Mouse (Mus musculus) stomach, embryonic 14.5 days (tissue): ENCODE results near the gene Zfp704. TPM values are rescaled to one million over a fixed set of nuclear protein-coding genes. Genes with fewer than 3 reads are reported as not detected.

Experiments used
- ATAC-seq: fragments of 200-750 bp; cut with Nextera tagmentation; 2 replicates; pipeline ENCODE4 v1.8.0; 2017; ENCODE audit warnings: low read depth, moderate TSS enrichment; ENCODE audit not compliant: insufficient number of reproducible peaks, insufficient read depth, low FRiP score
- H3K27ac ChIP-seq: fragments of 300-500 bp; sonication (generic); 2 replicates; pipeline ENCODE4 v1.5.1; 2014; ENCODE audit warnings: mild to moderate bottlenecking, low read length, moderate library complexity, mixed read lengths
- H3K27me3 ChIP-seq: fragments of 300-500 bp; sonication (generic); 2 replicates; pipeline ENCODE4 v1.6.1; 2014; ENCODE audit warnings: low read length, control low read depth, mixed read lengths; ENCODE audit not compliant: control insufficient read depth, insufficient read depth
- H3K36me3 ChIP-seq: fragments of 300-500 bp; sonication (generic); 2 replicates; pipeline ENCODE4 v1.6.1; 2014; ENCODE audit warnings: mild to moderate bottlenecking, control low read depth, low read length, moderate library complexity, mixed read lengths; ENCODE audit not compliant: control insufficient read depth, insufficient read depth
- H3K4me1 ChIP-seq: fragments of 300-500 bp; sonication (generic); 2 replicates; pipeline ENCODE4 v1.6.1; 2014; ENCODE audit warnings: low read length, control low read depth, mixed read lengths; ENCODE audit not compliant: control insufficient read depth, insufficient read depth
- H3K4me2 ChIP-seq: fragments of 300-500 bp; sonication (generic); replicated peaks from 2 replicates; pipeline ENCODE4 v1.6.1; 2014; ENCODE audit warnings: low read depth, low read length, control low read depth
- H3K4me3 ChIP-seq: fragments of 300-500 bp; sonication (generic); 2 replicates; pipeline ENCODE4 v1.5.1; 2014; ENCODE audit warnings: low read depth, low read length, control low read depth
- H3K9ac ChIP-seq: fragments of 300-500 bp; sonication (generic); replicated peaks from 2 replicates; pipeline ENCODE4 v1.6.1; 2014; ENCODE audit warnings: low read depth, mild to moderate bottlenecking, control low read depth, low read length, moderate library complexity, mixed read lengths
- H3K9me3 ChIP-seq: fragments of 300-500 bp; sonication (generic); 2 replicates; pipeline ENCODE4 v1.6.1; 2016; ENCODE audit warnings: low read depth, low read length, control low read depth; ENCODE audit not compliant: control insufficient read depth
- WGBS: fragments of 180-500 bp; shearing (Covaris S2); extraction: QIAGEN DNeasy Blood & Tissue Kit; methylation state at CpG from one replicate; pipeline ENCODE4 v1.1.7; 2014; 5-methylcytosine and 5-hydroxymethylcytosine counted together
- polyA plus RNA-seq: library from polyadenylated mRNA; unstranded; fragments of >200 nt; fragmentation: Nextera tagmentation; extraction: Ambion mirVana; gene quantifications from 2 replicates; pipeline ENCODE4 v1.2.1, GENCODE M21; 2014

Gene Zfp704
- polyA plus RNA-seq, 1 experiment from 2014 or later = 16.3 TPM

DNA sequence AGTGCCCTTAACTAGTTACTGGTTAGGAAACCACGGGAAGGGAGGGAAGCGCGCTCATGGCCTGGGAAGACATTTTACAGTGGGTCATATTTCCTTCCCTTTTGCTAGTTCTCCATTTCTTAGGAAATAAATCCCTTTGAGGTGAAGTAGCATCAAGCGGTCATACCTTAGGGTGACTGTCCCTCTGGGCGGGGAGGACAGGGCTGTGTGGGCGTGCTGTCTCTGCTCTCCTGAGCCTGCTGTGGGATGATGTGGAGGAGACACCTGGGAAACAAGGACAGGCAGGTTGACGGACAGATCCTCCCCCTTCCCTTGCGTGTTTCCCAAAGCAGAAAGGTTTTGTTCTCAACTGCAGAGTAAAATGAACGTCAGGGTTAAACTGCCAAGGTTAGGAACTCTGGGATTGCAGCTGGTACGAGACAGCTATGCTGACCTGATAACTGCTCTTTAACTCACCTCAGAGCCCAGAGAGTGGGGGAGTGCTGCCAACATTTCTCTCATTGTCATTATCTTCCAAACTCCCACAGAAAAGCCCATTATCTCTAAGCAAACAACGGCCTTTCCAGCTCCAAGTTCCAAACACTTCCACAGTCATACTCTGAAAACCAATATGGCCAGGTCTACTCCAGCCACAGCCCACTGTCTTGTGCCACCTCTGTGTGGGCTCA, 170.1 kb downstream of the Zfp704 start:
- H3K4me2 ChIP-seq = no peak overlapping the region
- no peak overlapping the region for H3K4me3 ChIP-seq
- H3K9me3 ChIP-seq = no peaks in the 10 kb centered on the region
- no peaks in the 10 kb centered on the region for H3K4me1 ChIP-seq
- no peak overlapping the region for H3K9ac ChIP-seq
- no peaks in the 10 kb centered on the region for H3K27me3 ChIP-seq
- 75% methylated on average over 11 of the region's 11 CpGs for WGBS
- no peak for ATAC-seq
- peaks cover 9% of the 10 kb centered on the region for H3K36me3 ChIP-seq
- no peak overlapping the region for H3K27ac ChIP-seq

DNA sequence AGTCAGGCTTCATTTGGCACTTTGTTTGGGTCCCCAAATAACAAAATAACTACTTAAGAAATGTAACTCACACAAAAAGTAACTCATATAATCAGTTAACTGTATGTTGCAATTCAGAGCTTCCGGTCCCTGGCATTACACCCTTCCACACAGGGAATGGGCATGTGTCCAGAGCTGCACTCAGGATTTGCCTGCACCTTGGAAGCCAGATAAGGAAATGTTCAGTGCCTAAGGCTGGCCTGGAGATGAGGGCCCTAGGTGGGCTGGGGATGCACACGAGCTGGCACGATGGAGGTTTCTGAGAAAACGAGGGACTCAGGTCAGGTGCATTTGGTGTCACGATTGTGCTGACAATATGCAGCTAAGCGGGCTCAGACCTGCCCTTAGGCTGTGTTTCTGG, 173.6 kb downstream of the Zfp704 start:
- no peak for ATAC-seq
- no peak overlapping the region for H3K9ac ChIP-seq
- H3K4me3 ChIP-seq = no peak overlapping the region
- no peak overlapping the region for H3K4me2 ChIP-seq
- H3K4me1 ChIP-seq = no peaks in the 10 kb centered on the region
- H3K9me3 ChIP-seq = no peaks in the 10 kb centered on the region
- H3K27ac ChIP-seq = no peak overlapping the region
- peaks cover 9% of the 10 kb centered on the region for H3K36me3 ChIP-seq
- WGBS = 88% methylated on average over 6 of the region's 6 CpGs
- no peaks in the 10 kb centered on the region for H3K27me3 ChIP-seq

DNA sequence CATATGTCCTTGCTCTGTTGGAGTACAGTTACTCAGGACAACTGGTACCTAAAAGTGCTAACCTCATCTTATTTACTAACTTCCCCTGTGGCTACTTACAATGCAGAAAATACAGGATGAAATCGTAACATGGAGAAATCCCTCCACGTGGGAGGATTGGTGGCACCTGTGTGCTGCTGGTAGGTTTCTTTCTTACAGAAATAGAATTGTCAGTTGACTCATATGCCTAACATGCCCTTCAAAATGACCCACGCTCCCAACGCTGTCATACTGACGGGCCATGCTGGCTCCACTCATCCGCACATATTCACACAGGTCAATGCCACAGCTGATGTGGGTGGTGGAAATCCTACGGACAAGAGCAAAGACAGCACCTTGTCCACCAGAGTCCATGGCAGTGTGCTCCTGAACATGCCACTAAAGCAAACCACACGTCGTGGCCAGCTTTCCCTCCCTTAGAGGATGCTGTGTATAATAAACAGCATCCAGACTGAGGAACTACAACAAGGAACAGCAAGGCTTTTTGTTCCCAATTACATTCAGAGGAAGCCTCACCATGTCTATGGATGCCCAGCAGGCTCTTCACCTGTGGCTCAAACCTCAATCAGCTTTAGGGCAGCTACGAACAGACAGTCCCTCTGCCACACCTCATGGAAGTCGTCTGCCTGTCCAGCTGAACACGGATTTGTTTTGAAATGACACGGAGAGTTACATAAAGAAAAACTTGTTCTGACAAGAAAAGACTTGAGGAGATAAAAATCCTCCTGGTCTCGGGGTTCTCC, 175.3 kb downstream of the Zfp704 start:
- Histone ChIP-seq H3K9ac (no peak overlapping the region), H3K4me3 (no peak overlapping the region), H3K27me3 (no peaks in the 10 kb centered on the region), H3K4me1 (no peaks in the 10 kb centered on the region), H3K36me3 (peaks cover 9% of the 10 kb centered on the region), H3K27ac (no peak overlapping the region), H3K9me3 (no peaks in the 10 kb centered on the region), H3K4me2 (no peak overlapping the region)
- 89% methylated on average over 14 of the region's 14 CpGs for WGBS
- ATAC-seq = no peak

DNA sequence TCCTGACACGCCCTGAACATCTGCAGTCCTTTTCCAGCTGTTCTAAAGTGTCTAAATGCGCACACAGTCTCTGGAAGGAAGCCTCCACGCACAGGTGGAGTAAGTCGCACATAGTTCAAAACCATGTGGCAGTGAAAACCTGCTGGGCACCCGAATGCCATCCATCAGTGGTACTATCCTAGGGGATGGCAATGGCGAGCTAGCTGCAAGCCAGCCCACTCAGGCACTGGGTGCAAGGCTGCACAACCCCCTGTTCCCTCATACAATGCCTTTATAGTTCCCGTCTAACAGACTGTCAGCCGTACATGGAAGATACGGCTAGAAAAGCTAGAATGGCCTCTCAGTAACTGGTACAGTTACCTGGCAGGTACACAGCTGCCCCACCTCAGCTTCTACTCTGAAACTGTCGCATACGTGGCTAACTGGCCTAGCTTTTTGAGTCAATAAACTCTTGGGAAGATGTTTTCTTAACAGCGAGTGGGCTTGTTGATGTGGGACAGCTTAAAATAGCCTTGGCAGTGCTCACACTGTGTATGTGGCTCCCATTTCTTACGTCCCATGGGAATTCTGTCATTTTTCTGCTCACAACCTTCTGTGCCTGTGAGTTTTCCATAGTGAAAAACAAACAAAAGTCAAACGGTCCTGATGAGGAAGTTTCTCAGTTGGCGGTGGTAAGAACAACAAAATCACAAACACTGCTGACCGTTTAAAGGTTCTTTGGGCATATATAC, 176.9 kb downstream of the Zfp704 start:
- WGBS = 86% methylated on average over 16 of the region's 16 CpGs

DNA sequence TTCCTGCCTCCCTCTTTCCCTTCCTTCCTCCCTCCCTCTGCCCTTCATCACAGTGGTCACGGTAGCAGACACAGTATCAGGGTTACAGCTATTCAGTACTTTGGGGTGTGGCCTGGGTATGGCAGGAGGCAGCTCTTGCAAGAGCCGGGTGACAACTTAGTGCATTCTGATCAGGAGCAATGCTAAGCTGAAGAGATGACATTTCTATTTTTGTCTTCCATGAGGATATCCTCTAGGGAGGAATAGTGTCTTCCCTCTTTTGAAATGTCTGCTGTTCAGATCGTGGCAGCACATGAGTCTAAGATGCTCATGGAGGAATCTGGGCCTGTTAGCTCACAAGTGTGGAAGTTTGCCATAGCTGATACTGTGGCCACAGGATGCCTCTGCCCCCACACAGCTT, 177.7 kb downstream of the Zfp704 start:
- Histone ChIP-seq H3K9me3 (no peaks in the 10 kb centered on the region), H3K4me1 (no peaks in the 10 kb centered on the region), H3K4me2 (no peak overlapping the region), H3K9ac (no peak overlapping the region), H3K27me3 (no peaks in the 10 kb centered on the region), H3K4me3 (no peak overlapping the region), H3K27ac (no peak overlapping the region), H3K36me3 (no peaks in the 10 kb centered on the region; the same call in 1 of the 2 replicates)
- ATAC-seq = no peak
- 75% methylated on average over 3 of the region's 3 CpGs for WGBS

More for the DNA sequence above, 176.9 kb downstream of the Zfp704 start:
- no peaks in the 10 kb centered on the region for H3K9me3 ChIP-seq
- H3K9ac ChIP-seq = no peak overlapping the region
- no peak overlapping the region for H3K4me3 ChIP-seq
- peaks cover under 1% of the 10 kb centered on the region; the same call in 1 of the 2 replicates for H3K36me3 ChIP-seq
- H3K4me2 ChIP-seq = no peak overlapping the region
- H3K27me3 ChIP-seq = no peaks in the 10 kb centered on the region
- ATAC-seq = no peak
- no peaks in the 10 kb centered on the region for H3K4me1 ChIP-seq
- H3K27ac ChIP-seq = no peak overlapping the region

DNA sequence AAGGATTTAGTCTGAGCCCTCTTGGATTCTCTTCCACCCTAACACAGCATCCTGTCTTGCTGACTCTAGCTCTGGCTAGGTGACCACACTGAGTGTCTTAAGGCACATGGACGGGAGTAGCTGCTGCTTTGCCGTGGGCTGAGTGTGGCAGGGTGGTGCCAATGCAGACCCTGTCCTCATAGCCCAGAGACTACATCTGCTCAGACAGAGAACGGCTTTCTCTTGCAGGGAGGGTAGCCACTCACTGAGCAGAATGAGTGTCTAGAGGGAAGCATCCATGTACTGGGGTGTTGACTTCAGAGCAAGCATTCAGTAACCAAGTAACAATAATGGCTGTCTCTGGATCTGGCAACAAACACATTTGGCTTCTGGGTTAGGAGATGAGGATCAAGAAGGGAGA, 179.9 kb downstream of the Zfp704 start:
- H3K4me1 ChIP-seq = no peaks in the 10 kb centered on the region
- H3K36me3 ChIP-seq = no peaks in the 10 kb centered on the region; the same call in 1 of the 2 replicates
- H3K9me3 ChIP-seq = no peaks in the 10 kb centered on the region
- WGBS = 89% methylated on average over 3 of the region's 3 CpGs
- H3K9ac ChIP-seq = no peak overlapping the region
- no peaks in the 10 kb centered on the region for H3K27me3 ChIP-seq
- H3K27ac ChIP-seq = no peak overlapping the region
- H3K4me3 ChIP-seq = no peak overlapping the region
- no peak overlapping the region for H3K4me2 ChIP-seq
- ATAC-seq = no peak

DNA sequence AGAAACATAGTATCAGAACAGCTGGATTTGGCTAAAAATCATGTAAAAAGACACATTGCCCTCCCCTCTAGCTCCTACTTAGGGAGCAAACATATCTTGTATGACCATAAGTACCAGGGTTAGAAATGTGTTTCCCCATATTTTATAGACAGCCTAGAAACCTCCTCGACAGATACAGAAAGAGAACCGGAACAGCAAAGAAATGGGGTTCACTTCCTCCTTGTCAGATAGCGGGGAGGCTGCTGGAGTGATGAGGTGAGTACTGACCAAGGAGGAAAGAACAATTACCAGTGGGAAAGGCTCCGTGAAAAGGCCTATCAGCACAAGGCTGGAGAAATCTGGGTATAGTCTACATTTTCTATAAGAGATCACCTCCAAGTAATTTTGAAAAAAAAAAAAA, 182.1 kb downstream of the Zfp704 start:
- no peak overlapping the region for H3K4me3 ChIP-seq
- 93% methylated on average over 4 of the region's 4 CpGs for WGBS
- H3K4me1 ChIP-seq = no peaks in the 10 kb centered on the region
- ATAC-seq = no peak
- no peak overlapping the region for H3K27ac ChIP-seq
- no peaks in the 10 kb centered on the region for H3K9me3 ChIP-seq
- H3K9ac ChIP-seq = no peak overlapping the region
- no peaks in the 10 kb centered on the region for H3K27me3 ChIP-seq
- H3K36me3 ChIP-seq = no peaks in the 10 kb centered on the region; the same call in 1 of the 2 replicates
- no peak overlapping the region for H3K4me2 ChIP-seq

DNA sequence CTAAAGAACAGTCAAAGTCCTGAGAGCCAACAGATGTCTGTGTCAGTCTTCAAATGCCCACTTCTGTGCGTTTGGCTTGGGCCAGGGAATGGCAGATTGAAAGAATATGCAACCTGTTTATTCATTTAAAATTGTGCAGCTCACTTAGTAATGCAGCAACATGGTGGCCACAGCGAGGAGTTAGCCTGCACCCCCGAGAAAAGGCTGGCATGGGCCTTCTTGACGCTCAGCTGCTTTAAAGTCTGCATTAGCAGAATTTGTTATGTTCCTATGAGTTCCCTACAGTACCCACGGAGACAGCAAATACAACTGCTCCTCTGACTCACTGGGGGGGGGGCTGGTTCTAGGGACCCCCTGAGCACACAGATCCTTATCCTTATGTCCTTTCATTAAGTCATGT, 184.2 kb downstream of the Zfp704 start:
- WGBS = 87% methylated on average over 5 of the region's 5 CpGs
- no peaks in the 10 kb centered on the region for H3K27me3 ChIP-seq
- no peaks in the 10 kb centered on the region for H3K36me3 ChIP-seq
- H3K27ac ChIP-seq = no peak overlapping the region
- H3K4me1 ChIP-seq = no peaks in the 10 kb centered on the region
- H3K4me3 ChIP-seq = no peak overlapping the region
- no peaks in the 10 kb centered on the region for H3K9me3 ChIP-seq
- no peak for ATAC-seq
- H3K9ac ChIP-seq = no peak overlapping the region
- no peak overlapping the region for H3K4me2 ChIP-seq
